Mouse (Mus musculus) forebrain, embryonic 11.5 days (tissue): ENCODE data around the gene Trpm1. TPM values are rescaled to one million over a fixed set of nuclear protein-coding genes. Genes with fewer than 3 reads are reported as not detected.

Experiments used
- ATAC-seq: fragments of 200-750 bp; cut with Nextera tagmentation; replicated peaks from 2 replicates; pipeline ENCODE4 v1.8.0; 2017; ENCODE audit warnings: moderate TSS enrichment; ENCODE audit not compliant: low FRiP score
- DNase-seq: peaks from one replicate; pipeline ENCODE4 v3.0.0-alpha.2; 2017; ENCODE audit warnings: low spot score
- H3K27ac ChIP-seq: fragments of 300-500 bp; sonication (generic); 2 replicates; pipeline ENCODE4 v1.5.1; 2014; ENCODE audit warnings: low read depth, low read length
- H3K27me3 ChIP-seq: fragments of 300-500 bp; sonication (generic); 2 replicates; pipeline ENCODE4 v1.6.1; 2014; ENCODE audit warnings: mild to moderate bottlenecking, low read length, mixed read lengths; ENCODE audit not compliant: control insufficient read depth, insufficient read depth
- H3K36me3 ChIP-seq: fragments of 300-500 bp; sonication (generic); 2 replicates; pipeline ENCODE4 v1.6.1; 2014; ENCODE audit warnings: mild to moderate bottlenecking, low read length, moderate library complexity, mixed read lengths; ENCODE audit not compliant: control insufficient read depth, insufficient read depth
- H3K4me1 ChIP-seq: fragments of 300-500 bp; sonication (generic); replicated peaks from 2 replicates; pipeline ENCODE4 v1.6.1; 2014; ENCODE audit warnings: low read length, mixed read lengths; ENCODE audit not compliant: control insufficient read depth, insufficient read depth
- H3K4me2 ChIP-seq: fragments of 300-500 bp; sonication (generic); 2 replicates; pipeline ENCODE4 v1.6.1; 2014; ENCODE audit warnings: low read depth, mild to moderate bottlenecking, low read length, moderate library complexity, mixed read lengths; ENCODE audit not compliant: severe bottlenecking
- H3K4me3 ChIP-seq: fragments of 300-500 bp; sonication (generic); 2 replicates; pipeline ENCODE4 v1.5.1; 2014; ENCODE audit warnings: low read depth, low read length
- H3K9ac ChIP-seq: fragments of 300-500 bp; sonication (generic); 2 replicates; pipeline ENCODE4 v1.6.1; 2014; ENCODE audit warnings: low read length
- H3K9me3 ChIP-seq: fragments of 300-500 bp; sonication (generic); 2 replicates; pipeline ENCODE4 v1.6.1; 2016; ENCODE audit warnings: low read length, mixed read lengths; ENCODE audit not compliant: control insufficient read depth
- WGBS: fragments of 180-500 bp; shearing (Covaris S2); extraction: QIAGEN DNeasy Blood & Tissue Kit; methylation state at CpG from one replicate; pipeline ENCODE4 v1.1.7; 2014; 5-methylcytosine and 5-hydroxymethylcytosine counted together
- polyA plus RNA-seq: library from polyadenylated mRNA; unstranded; fragments of >200 nt; fragmentation: Nextera tagmentation; extraction: Ambion mirVana; gene quantifications from 2 replicates; pipeline ENCODE4 v1.2.1, GENCODE M21; 2014

Trpm1 gene
- polyA plus RNA-seq, 1 experiment from 2014 or later, result 2.3 TPM

DNA sequence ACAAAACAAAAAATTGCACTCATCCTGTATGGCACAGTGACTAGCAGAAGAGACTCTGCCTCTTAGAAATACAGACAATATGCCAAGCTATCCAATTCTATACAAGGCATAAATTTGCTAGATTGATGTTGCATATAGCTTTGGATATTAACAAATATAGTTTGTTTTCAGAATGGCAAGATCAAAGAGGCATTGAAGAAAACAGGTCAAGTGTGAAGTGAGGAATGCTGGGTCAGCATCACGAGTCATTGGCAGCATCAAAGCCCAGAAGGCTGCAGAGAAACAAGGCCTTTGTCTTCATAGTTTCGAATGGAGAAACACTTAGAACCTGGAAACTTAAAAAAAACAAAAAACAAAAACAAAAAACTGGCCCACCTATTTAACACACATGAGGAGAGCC, 78.4 kb downstream of the Trpm1 start:
- ATAC-seq (no peak), DNase-seq (no peak)
- Histone ChIP-seq H3K27ac (no peak overlapping the region), H3K27me3 (no peaks in the 10 kb centered on the region), H3K4me2 (no peak overlapping the region), H3K9me3 (no peaks in the 10 kb centered on the region), H3K4me1 (no peaks in the 10 kb centered on the region), H3K4me3 (no peak overlapping the region), H3K36me3 (no peaks in the 10 kb centered on the region), H3K9ac (no peak overlapping the region)
- WGBS, result 50% methylated on average over 2 of the region's 2 CpGs

DNA sequence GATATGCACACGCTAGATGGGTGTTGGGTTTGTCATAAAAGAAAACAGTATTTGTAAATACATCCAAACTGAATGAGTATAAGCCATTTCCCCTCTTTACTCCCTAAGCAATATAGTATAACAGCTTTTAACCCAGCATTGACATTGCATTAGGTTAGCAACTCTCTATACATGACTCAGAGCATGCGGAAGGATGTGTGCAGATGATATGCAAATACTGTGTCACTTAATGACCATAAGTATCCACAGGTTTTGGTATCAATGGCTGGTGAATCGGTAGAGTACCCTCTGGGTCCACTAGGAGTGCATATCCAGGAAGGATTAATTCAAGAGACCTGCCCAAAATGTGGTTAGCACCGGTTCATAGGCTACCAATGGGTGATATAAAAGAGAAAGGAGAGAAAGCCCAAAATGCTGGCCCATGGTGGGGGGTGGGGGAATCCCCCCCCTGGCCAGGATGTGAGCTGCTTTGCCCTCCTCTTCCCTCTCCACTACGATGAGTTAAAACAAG, 80.7 kb downstream of the Trpm1 start:
- Histone ChIP-seq H3K9me3 (no peaks in the 10 kb centered on the region), H3K36me3 (no peaks in the 10 kb centered on the region), H3K27ac (no peak overlapping the region), H3K9ac (no peak overlapping the region), H3K4me1 (no peaks in the 10 kb centered on the region), H3K27me3 (no peaks in the 10 kb centered on the region), H3K4me2 (no peak overlapping the region), H3K4me3 (no peak overlapping the region)
- DNase-seq, result peak; percentile 2
- ATAC-seq, result no peak
- WGBS, result 89% methylated on average over 5 of the region's 5 CpGs

DNA sequence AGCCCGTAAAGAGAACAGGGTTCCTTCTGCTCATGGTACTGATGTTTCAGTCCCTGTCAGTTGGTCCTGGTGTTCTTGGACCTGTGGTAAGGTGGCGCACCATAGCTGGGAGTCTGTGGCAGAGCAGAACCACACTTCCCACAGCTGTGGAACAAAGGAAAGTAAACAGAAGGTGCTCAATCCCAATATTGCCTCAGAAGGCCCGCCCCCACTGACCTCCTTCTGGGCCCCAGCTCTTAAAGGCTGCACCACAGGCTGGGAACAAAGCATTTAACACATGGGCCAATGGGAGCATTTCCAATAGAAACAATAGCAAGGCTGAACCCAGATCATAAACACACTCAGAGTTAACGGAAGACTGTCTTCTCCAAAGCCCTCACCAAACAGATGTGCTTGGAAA, 82.9 kb downstream of the Trpm1 start:
- no peak for ATAC-seq
- H3K27me3 ChIP-seq, result no peaks in the 10 kb centered on the region
- no peak for DNase-seq
- H3K4me3 ChIP-seq, result no peak overlapping the region
- no peak overlapping the region for H3K27ac ChIP-seq
- H3K9me3 ChIP-seq, result no peaks in the 10 kb centered on the region
- WGBS, result 80% methylated on average over 4 of the region's 4 CpGs
- H3K4me1 ChIP-seq, result no peaks in the 10 kb centered on the region
- no peak overlapping the region for H3K9ac ChIP-seq
- no peaks in the 10 kb centered on the region for H3K36me3 ChIP-seq
- no peak overlapping the region for H3K4me2 ChIP-seq

DNA sequence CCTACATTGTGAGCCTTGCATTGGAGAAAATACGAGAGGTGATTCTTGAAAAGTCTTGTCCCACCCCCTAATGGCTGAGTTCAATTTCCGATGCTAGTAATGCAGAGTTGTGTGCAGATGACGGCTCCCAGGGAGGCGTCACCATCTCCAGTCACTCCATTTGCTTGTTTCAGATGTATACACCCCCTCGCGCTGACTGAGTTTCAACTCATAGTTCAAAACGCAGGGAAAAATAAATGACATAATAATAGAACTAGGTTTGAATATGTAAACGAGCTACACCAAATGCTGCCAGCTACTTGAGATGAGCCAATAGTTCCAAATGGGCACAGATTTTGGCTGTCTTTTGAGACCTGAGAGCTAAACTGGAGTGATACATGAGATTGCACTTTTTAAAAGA, 84.1 kb downstream of the Trpm1 start:
- Histone ChIP-seq H3K27ac (no peak overlapping the region), H3K27me3 (no peaks in the 10 kb centered on the region), H3K9me3 (no peaks in the 10 kb centered on the region), H3K4me3 (no peak overlapping the region), H3K36me3 (no peaks in the 10 kb centered on the region), H3K4me2 (no peak overlapping the region), H3K4me1 (no peaks in the 10 kb centered on the region), H3K9ac (no peak overlapping the region)
- DNase-seq (no peak), ATAC-seq (no peak)
- WGBS, result 91% methylated on average over 8 of the region's 8 CpGs

DNA sequence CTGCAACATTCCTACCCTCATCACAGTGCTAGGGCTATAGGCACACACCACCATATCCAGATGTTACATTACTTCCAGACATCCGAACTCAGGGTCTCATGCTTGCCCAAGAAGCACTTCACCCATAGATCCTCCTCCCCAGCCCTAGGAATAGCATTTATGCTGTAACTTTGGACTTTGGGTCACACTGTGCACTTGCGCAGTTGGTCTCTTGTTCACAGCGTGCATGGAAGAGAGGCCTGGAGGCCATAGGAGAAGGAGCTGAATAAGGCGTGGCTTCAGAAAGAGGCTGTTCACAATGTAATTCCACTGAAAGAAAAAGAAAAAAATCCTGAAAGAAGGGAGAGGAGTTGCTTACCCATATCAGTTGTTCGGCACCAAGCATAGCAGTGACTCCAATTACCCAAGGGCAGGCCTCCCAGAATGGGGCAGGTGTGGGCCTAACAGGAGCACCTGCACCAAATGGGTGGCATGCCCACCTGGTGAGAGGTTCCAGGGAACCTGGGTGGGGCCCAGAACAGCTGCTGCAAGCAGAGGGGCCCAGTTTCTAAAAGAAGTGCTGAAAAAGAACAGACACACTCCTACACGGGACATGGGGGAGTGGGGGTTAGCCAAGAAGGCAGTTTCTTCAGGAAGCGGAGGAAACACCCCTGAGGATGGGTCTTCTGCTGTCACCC, 84.9 kb downstream of the Trpm1 start:
- H3K36me3 ChIP-seq, result no peaks in the 10 kb centered on the region
- no peak overlapping the region for H3K9ac ChIP-seq
- no peak overlapping the region for H3K4me2 ChIP-seq
- H3K4me3 ChIP-seq, result no peak overlapping the region
- WGBS, result 90% methylated on average over 7 of the region's 7 CpGs
- H3K4me1 ChIP-seq, result no peaks in the 10 kb centered on the region
- ATAC-seq, result no peak
- no peaks in the 10 kb centered on the region for H3K9me3 ChIP-seq
- no peaks in the 10 kb centered on the region for H3K27me3 ChIP-seq
- no peak for DNase-seq
- no peak overlapping the region for H3K27ac ChIP-seq

DNA sequence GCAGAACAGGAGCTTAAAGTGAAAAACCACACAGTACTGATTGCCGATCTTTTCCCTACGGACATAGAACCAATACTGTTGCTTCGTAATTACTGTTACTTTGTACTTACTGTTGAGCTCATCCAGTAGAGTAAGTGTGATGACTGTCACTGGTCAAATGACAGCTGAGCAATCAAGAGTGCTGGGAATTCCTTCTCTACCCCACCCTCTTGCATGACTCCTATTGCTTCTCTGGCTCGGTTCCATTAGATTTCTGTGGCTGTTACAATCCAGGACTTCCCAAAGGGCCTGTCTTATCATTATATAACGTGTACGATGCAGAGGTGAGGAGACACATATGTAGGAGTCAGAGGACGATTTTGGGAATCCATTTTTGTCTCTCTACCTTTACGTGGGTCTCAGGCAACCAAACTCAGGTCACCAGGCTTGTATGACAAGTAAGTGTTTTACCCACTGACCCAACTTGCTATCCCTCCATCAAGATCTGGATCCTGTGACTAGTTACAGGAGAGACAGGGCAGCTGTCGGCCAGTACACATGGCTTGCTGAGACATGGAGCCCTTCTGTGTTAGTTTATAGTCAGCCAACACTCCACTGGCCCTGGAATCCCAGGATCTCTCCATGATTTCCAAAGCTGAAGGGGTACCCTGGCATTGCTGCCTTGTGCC, 85.6 kb downstream of the Trpm1 start:
- 87% methylated on average over 9 of the region's 9 CpGs for WGBS

DNA sequence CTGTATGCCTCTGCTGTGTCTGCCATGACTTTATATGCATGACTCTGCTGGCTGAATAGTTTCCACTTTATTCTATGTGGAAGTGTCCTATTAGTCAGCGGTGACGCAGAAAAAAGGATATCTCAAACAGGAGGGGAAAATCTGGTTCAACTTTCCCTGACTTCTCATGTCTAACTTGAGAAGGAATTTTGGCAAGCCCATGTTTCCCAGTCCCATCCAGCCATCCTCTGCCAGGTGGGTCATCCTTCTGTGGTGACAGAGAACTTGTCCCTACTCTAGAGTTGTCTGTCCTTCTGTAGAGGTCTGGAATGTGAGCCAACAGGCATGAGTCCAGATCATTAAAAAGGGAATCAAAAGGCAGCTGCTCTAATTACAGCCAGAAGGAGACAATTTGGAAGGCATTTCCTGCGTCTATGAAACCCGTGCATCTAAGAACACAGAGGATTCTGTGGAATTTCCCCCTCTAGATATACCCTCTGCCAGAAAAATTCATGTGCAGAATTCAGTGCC, 86.2 kb downstream of the Trpm1 start:
- 81% methylated on average over 4 of the region's 4 CpGs for WGBS
- Histone ChIP-seq H3K4me3 (no peak overlapping the region), H3K27ac (no peak overlapping the region), H3K9ac (no peak overlapping the region), H3K4me1 (no peaks in the 10 kb centered on the region), H3K27me3 (no peaks in the 10 kb centered on the region), H3K4me2 (no peak overlapping the region), H3K9me3 (no peaks in the 10 kb centered on the region), H3K36me3 (no peaks in the 10 kb centered on the region)
- no peak for ATAC-seq
- no peak for DNase-seq

More for the DNA sequence above, 85.6 kb downstream of the Trpm1 start:
- Histone ChIP-seq H3K27ac (no peak overlapping the region), H3K36me3 (no peaks in the 10 kb centered on the region), H3K4me2 (no peak overlapping the region), H3K9ac (no peak overlapping the region), H3K4me1 (no peaks in the 10 kb centered on the region), H3K27me3 (no peaks in the 10 kb centered on the region), H3K9me3 (no peaks in the 10 kb centered on the region), H3K4me3 (no peak overlapping the region)
- no peak for DNase-seq
- no peak for ATAC-seq

DNA sequence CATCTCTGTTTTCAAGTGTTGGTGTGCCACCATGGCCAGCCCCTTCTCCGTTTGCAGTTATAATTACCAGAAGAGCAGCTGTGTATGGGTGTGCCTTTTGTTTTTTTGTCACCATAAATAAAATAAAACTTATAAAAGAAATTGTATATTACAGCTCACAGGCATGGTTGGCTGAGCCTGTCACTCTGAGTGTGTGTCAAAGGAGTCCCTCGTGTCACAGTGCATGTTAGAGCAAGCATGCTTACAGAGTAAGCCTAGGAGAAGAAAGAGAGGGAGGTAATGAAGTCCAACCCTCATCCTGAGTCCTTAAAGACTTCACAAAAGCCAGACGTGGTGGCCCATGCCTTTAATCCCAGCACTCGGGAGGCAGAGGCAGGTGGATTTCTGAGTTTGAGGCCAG, 88.8 kb downstream of the Trpm1 start:
- Histone ChIP-seq H3K36me3 (no peaks in the 10 kb centered on the region), H3K4me3 (no peak overlapping the region), H3K9me3 (no peaks in the 10 kb centered on the region), H3K4me2 (no peak overlapping the region), H3K9ac (no peak overlapping the region), H3K4me1 (no peaks in the 10 kb centered on the region), H3K27me3 (no peaks in the 10 kb centered on the region), H3K27ac (no peak overlapping the region)
- no peak for DNase-seq
- ATAC-seq, result no peak
- 82% methylated on average over 4 of the region's 4 CpGs for WGBS
